Mouse (Mus musculus): Measurements from ENCODE around the gene Tmem265.

DNA sequence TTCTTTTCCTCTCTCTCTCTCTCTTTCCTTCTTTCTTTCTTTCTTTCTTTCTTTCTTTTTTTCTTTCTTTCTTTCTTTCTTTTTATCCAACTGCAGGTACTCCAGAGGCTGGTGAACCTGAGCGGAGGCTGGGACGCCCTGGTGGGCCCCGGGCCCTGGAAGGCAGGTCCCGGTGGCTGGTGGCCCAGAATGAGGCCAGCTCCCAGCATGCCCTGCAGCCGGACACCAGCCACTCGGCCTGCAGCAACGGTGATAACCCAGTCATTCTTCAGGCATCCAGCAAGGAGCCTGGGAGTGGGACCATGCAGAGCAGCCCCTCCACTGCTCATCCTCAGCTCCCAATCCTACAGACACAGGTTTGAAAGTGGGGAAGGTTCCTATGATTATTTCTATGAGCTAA is 45.3 kb upstream of the Tmem265 start:
- TF ChIP-seq CTCF (IDR thresholded peaks at IDR 0.05; ENCODE audit: borderline replicate concordance, extremely low read depth, insufficient read depth, insufficient read length): no peak
- no peak for TF ChIP-seq POLR2A (IDR thresholded peaks at IDR 0.05; ENCODE audit: borderline replicate concordance, extremely low read depth, insufficient read depth, insufficient read length, poor library complexity, severe bottlenecking)
